Mouse (Mus musculus) megakaryocyte, embryonic 14.5 days (primary cell): ENCODE data around the gene Fam187a.

Experiments
- FLI1 ChIP-seq: IDR thresholded peaks from 2 replicates; pipeline ENCODE4 v1.6.1; 2012; ENCODE audit warnings: low read length, inconsistent platforms, mixed read lengths
- GATA1 ChIP-seq: IDR thresholded peaks from 3 replicates; pipeline ENCODE4 v1.6.1; 2012; ENCODE audit warnings: mixed read lengths, low read length, inconsistent platforms, borderline replicate concordance

DNA sequence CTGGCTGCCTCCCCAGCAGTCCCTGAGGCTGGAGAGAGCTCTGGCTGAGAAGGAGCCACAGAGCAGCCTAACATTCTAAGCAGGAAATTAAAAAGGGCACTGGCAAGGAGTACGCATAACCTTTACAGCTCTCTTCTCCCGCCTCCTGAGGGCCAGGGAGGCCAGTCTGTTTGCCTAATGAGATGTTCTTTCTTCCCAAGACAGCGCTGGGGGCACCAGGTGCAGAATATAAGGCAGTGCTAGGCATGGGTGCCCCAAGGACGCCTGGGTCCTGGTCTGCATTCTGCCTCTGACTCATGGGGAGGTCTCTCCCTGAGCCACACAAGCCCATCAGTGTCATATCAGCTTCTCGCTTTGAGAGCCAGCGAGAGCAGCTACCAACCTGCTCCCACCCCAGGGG is 36.5 kb downstream of the Fam187a start:
- TF ChIP-seq FLI1: no peak
- no peak for TF ChIP-seq GATA1
